Mouse (Mus musculus) heart, adult 2 months (tissue): ENCODE results near the gene Erbb4.

Source experiments
- CTCF ChIP-seq: fragments of 200-600 bp; IDR thresholded peaks from 2 replicates; pipeline ENCODE4 v1.8.1; 2022; ENCODE audit warnings: antibody characterized with exemption, mild to moderate bottlenecking, moderate library complexity
- EP300 ChIP-seq: fragments of 200-500 bp; IDR thresholded peaks from 2 replicates; pipeline ENCODE4 v1.6.1; 2011; ENCODE audit warnings: low read depth, low read length, control low read depth; ENCODE audit not compliant: insufficient read depth
- POLR2A ChIP-seq: fragments of 200-500 bp; IDR thresholded peaks from 2 replicates; pipeline ENCODE4 v1.6.1; 2011; ENCODE audit warnings: mild to moderate bottlenecking, low read depth, low read length, control low read depth; ENCODE audit not compliant: insufficient read depth

DNA sequence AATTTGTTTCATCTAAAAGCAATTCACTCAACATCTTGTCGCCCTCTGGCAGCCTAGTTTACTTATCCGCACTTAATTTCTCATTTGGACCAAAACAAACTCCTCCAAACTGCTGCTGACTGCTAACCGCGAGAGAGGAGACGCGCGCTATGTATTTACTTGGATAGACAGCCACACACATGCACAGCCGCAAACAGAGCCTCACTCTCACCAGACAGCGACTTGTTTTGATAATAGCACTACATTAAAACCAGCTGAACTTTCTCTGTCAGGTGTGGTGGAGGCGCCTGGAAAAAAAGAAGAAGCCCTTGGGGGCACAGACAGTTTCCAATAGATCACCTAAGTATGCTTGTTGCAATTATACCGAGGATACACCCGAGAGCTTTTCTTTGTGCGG lies 2.8 kb downstream of the Erbb4 start:
- TF ChIP-seq CTCF (no peak), POLR2A (no peak), EP300 (no peak)
